Mouse (Mus musculus): Measurements from ENCODE around the gene Zic2. TPM values are rescaled to one million over a fixed set of nuclear protein-coding genes. Genes with fewer than 3 reads are reported as not detected.

The Zic2 gene
- polyA plus RNA-seq, 1 experiment from 2014 or later = 2.8 TPM

DNA sequence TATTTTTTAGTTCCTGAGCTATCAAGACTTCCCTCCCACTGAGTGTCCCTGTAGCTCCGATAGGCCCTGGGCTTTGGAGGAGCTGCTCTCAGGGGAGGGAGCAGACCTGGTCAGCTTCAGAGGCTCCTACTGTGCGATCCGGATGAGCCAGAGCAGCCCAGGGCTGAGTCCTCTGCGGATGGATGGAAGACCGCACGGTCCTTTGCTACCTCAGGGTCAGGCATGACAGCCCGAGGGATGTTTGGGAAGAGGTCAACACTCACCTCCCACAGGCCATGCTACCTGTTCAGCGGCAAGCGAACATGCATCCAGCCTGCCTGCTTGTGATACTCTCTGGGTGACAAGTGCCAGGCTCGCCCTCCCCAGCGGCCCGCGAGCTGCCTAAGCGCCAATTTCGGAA lies 5.9 kb downstream of the Zic2 start:
- ATAC-seq (ENCODE audit: low FRiP score, low read depth) = no peak
- no peaks in the 10 kb centered on the region for H3K9me3 ChIP-seq
- H3K4me1 ChIP-seq = peaks cover 45% of the 10 kb centered on the region
- H3K4me2 ChIP-seq (replicated peaks) = peak overlapping the region; percentile 48
- no peaks in the 10 kb centered on the region for H3K36me3 ChIP-seq
- H3K9ac ChIP-seq = 0 out of 2 replicates have a peak overlapping the region, but pooled peaks have one; percentile 43
- H3K4me3 ChIP-seq = 0 out of 2 replicates have a peak overlapping the region, but pooled peaks have one; percentile 7
- H3K27ac ChIP-seq = no peak overlapping the region
- 12% methylated on average over 15 of the region's 15 CpGs for WGBS
- H3K27me3 ChIP-seq = peaks cover 78% of the 10 kb centered on the region

DNA sequence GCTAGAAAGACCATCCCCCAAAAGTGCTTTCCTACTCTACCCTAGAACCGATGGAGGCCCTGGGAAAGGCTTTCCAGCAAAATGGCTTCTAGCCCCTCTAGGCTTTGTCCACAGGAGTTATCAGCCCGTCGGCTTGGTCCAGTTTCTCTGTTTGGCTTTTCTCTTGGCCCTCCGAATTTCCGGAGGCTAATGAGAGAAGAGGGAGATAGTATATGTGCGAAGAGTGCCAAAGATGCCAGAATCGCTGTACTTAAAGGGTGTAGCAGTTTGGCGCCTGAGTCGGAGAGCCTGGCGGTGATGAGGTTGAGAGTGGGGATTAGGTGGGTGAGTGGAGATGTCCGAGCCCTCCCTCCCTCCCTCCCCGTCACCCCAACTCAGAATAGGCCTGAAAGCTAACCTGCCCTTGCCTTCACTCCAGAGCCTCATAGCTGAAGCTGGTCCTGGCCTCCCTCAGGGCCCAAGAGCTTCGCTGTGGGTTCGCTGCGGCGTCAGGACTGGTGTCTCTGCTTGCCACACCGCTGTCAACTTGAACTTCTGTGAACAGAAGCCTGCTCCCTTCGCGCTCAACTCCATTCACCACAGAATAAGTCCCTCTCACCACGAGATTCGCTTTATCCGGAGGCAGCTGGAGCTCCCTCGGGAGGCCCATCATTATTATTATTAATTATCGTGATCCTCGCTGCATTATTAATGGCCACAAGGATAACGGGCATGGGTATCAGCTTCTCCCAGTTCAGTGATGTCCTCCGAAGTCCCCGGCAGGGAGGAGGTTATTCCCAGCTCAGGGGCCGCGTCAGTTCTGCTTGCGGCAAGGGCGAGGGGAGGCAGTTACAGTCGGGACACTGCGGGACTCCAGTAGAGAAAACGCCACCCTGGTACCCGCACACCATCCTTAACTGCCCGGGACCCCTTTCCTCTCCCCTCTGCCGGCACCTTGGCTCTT lies 7.1 kb downstream of the Zic2 start:
- H3K9ac ChIP-seq = peak overlapping the region; percentile 43
- peak overlapping the region; percentile 49 for H3K4me2 ChIP-seq (replicated peaks)
- peaks cover 80% of the 10 kb centered on the region for H3K27me3 ChIP-seq
- H3K4me1 ChIP-seq = peaks cover 42% of the 10 kb centered on the region
- H3K4me3 ChIP-seq = peak overlapping the region; percentile 19
- no peak overlapping the region for H3K27ac ChIP-seq
- H3K36me3 ChIP-seq = no peaks in the 10 kb centered on the region
- ATAC-seq (ENCODE audit: low FRiP score, low read depth) = no peak
- no peaks in the 10 kb centered on the region for H3K9me3 ChIP-seq
- 5% methylated on average over 38 of the region's 38 CpGs for WGBS

DNA sequence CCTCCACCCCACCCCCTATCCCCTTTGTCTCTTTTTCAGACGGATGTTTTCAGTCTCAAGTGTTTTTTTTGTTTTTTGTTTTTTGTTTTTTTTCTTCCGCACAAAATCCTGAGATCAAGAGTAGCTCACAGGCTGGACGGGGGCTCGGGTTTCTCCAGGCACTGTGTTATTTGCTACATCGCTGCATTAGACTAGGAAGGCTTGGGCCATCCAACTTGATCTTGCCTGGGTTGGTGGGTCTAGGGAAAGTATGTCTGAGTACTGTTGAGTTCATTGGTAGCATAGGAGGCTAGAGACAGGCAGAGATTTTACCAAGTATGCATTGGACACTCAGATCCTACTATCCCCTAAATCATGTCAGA lies 7.8 kb downstream of the Zic2 start:
- H3K4me3 ChIP-seq = 0 out of 2 replicates have a peak overlapping the region, but pooled peaks have one; percentile 19
- peaks cover 42% of the 10 kb centered on the region for H3K4me1 ChIP-seq
- WGBS = 3% methylated on average over 5 of the region's 5 CpGs
- H3K27ac ChIP-seq = no peak overlapping the region
- H3K4me2 ChIP-seq (replicated peaks) = peak overlapping the region; percentile 49
- ATAC-seq (ENCODE audit: low FRiP score, low read depth) = no peak
- H3K27me3 ChIP-seq = peaks cover 76% of the 10 kb centered on the region
- H3K36me3 ChIP-seq = no peaks in the 10 kb centered on the region
- 0 out of 2 replicates have a peak overlapping the region, but pooled peaks have one; percentile 43 for H3K9ac ChIP-seq
- H3K9me3 ChIP-seq = no peaks in the 10 kb centered on the region

DNA sequence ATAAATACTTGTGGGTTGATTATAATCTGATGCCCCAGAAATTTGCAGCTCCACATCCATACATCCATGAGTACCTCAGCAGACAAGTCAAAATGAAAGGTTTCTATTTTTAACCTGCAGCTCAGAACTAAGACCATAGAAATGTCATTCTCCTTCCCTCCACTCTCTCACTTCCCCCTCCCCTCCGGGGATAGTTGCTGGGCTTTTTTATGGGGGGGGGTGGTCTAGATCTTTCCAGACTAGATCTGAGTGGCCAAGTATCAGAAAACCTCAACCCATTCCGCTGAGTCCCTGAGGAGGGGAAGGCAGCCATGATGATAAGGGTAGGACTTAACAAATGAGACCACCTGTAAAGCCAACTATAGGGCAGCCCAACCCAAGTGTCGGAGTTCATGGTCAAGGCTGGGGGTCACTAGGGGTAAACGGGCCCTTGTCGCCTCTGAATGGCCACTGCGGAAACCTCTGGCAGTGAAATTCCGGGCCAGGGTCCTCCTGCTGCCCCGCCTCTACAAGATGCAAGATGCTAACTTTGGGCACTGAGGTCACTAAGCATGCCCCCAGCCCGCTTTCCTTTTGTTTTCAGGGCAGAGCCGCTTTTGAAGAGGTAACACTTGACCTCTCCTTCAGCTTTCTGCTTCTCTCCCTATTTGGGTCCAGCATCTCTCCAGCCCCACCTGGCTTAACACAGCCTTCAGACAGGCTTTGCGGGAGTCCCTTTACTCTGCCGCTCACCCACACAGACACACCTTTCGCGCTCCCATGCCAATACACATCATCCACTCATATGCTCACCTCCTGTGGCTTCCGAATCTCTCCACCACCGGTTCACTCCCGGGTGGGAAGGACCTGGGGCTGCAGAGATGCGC lies 8.6 kb downstream of the Zic2 start:
- Histone ChIP-seq H3K27ac (no peak overlapping the region), H3K36me3 (no peaks in the 10 kb centered on the region), H3K9ac (no peak overlapping the region), H3K4me3 (no peak overlapping the region), H3K4me1 (peaks cover 36% of the 10 kb centered on the region), H3K9me3 (no peaks in the 10 kb centered on the region), H3K4me2 (replicated peaks) (0 out of 2 replicates have a peak overlapping the region, but pooled peaks have one; percentile 11), H3K27me3 (peaks cover 69% of the 10 kb centered on the region)
- no peak for ATAC-seq (ENCODE audit: low FRiP score, low read depth)
- WGBS = 8% methylated on average over 18 of the region's 18 CpGs

GRCm38 (mm10) chr14:122484458-122484843 lies 9.2 kb downstream of the Zic2 start:
- Histone ChIP-seq H3K4me2 (replicated peaks) (peak overlapping the region; percentile 55), H3K9me3 (no peaks in the 10 kb centered on the region), H3K9ac (no peak overlapping the region), H3K4me1 (peaks cover 33% of the 10 kb centered on the region), H3K36me3 (no peaks in the 10 kb centered on the region), H3K27ac (no peak overlapping the region), H3K4me3 (no peak overlapping the region), H3K27me3 (peaks cover 71% of the 10 kb centered on the region)
- WGBS = 16% methylated on average over 4 of the region's 4 CpGs
- ATAC-seq (ENCODE audit: low FRiP score, low read depth) = no peak

DNA sequence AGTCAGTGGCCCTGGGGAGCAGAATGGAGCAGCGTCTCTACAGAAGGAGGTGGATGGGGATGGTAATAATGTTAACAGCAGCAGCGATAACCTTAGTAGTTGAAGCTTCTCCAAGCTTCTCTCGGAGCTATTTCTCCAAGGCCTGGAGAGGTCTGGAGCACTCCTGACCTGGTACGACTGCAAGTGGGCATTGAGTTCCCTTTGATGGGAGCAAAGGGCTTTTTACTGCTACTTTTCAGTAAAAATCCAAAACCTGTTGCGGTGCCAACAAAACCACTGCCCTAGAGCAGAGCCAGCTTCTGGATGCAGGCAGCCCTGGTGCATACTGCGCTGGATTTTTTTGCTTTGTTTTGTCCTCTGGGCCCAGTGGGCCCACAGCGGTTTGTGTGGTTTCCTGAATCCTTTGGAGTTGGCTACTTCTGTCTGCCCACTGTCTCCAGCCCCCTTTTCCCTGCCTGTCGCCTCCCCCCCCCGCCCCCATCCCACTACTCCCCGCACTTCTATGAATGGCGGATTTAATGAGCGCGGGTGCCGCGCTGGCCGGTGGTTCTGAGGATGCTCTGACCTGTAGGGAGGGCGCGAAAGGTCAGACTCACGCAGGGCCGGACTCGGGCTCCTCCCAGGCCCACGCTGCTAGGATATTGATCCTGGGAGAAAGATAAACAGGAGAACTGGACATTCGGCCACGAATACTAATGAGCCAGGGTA lies 9.8 kb downstream of the Zic2 start:
- H3K9me3 ChIP-seq = no peaks in the 10 kb centered on the region
- WGBS = 2% methylated on average over 24 of the region's 24 CpGs
- H3K9ac ChIP-seq = 0 out of 2 replicates have a peak overlapping the region, but pooled peaks have one; percentile 19
- H3K36me3 ChIP-seq = no peaks in the 10 kb centered on the region
- peaks cover 33% of the 10 kb centered on the region for H3K4me1 ChIP-seq
- peaks cover 77% of the 10 kb centered on the region for H3K27me3 ChIP-seq
- peak overlapping the region; percentile 19; the same call in 1 of the 2 replicates for H3K4me3 ChIP-seq
- ATAC-seq (ENCODE audit: low FRiP score, low read depth) = peak; percentile 25
- H3K4me2 ChIP-seq (replicated peaks) = peak overlapping the region; percentile 55
- no peak overlapping the region for H3K27ac ChIP-seq

- Histone ChIP-seq H3K4me2 (replicated peaks) (peak overlapping the region; percentile 55), H3K27me3 (peaks cover 77% of the 10 kb centered on the region), H3K36me3 (no peaks in the 10 kb centered on the region), H3K4me1 (peaks cover 40% of the 10 kb centered on the region), H3K27ac (no peak overlapping the region), H3K9me3 (no peaks in the 10 kb centered on the region), H3K9ac (no peak overlapping the region), H3K4me3 (peak overlapping the region; percentile 19; the same call in 1 of the 2 replicates)
- WGBS = 2% methylated on average over 12 of the region's 12 CpGs
- ATAC-seq (ENCODE audit: low FRiP score, low read depth) = no peak
These were observed 10.5 kb downstream of the Zic2 start for GRCm38 (mm10) chr14:122485635-122486181.

GRCm38 (mm10) chr14:122486611-122487010 lies 11.4 kb downstream of the Zic2 start:
- H3K27ac ChIP-seq = no peak overlapping the region
- no peak overlapping the region for H3K4me3 ChIP-seq
- no peaks in the 10 kb centered on the region for H3K9me3 ChIP-seq
- H3K4me1 ChIP-seq = peaks cover 37% of the 10 kb centered on the region
- H3K36me3 ChIP-seq = no peaks in the 10 kb centered on the region
- H3K27me3 ChIP-seq = peaks cover 77% of the 10 kb centered on the region
- H3K4me2 ChIP-seq (replicated peaks) = no peak overlapping the region
- ATAC-seq (ENCODE audit: low FRiP score, low read depth) = no peak
- 7% methylated on average over 1 of the region's 1 CpGs for WGBS
- H3K9ac ChIP-seq = no peak overlapping the region

- no peak for ATAC-seq (ENCODE audit: low FRiP score, low read depth)
- Histone ChIP-seq H3K4me2 (replicated peaks) (no peak overlapping the region), H3K27me3 (peaks cover 72% of the 10 kb centered on the region), H3K27ac (no peak overlapping the region), H3K4me3 (no peak overlapping the region), H3K9me3 (no peaks in the 10 kb centered on the region), H3K4me1 (peaks cover 30% of the 10 kb centered on the region), H3K9ac (no peak overlapping the region), H3K36me3 (no peaks in the 10 kb centered on the region)
- 7% methylated on average over 5 of the region's 5 CpGs for WGBS
These were observed 12.1 kb downstream of the Zic2 start for GRCm38 (mm10) chr14:122487366-122487765.

DNA sequence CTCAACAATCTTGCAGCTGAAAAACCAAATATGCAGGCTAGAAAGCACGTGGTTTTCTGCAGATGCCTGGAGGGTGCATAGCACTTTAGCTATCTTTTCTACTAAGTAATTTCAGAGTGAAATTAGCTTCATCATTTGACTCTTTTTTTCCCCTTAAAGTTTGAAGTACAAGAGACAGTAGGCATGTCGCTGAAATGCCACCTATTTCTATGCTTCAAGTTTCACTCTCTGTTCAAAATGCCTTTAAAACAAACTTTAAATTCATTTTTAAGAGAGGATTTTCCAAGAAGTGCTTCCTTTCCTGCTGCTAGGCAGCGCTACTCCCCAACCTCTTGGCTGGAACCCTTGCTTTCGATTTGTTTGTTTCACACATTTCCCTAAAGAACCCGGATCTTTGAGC lies 13.8 kb downstream of the Zic2 start:
- 2% methylated on average over 5 of the region's 5 CpGs for WGBS
- Histone ChIP-seq H3K4me1 (peaks cover 23% of the 10 kb centered on the region), H3K9me3 (no peaks in the 10 kb centered on the region), H3K4me2 (replicated peaks) (peak overlapping the region; percentile 30; the same call in 1 of the 2 replicates), H3K36me3 (no peaks in the 10 kb centered on the region), H3K4me3 (no peak overlapping the region), H3K9ac (no peak overlapping the region), H3K27me3 (peaks cover 66% of the 10 kb centered on the region), H3K27ac (no peak overlapping the region)
- no peak for ATAC-seq (ENCODE audit: low FRiP score, low read depth)

DNA sequence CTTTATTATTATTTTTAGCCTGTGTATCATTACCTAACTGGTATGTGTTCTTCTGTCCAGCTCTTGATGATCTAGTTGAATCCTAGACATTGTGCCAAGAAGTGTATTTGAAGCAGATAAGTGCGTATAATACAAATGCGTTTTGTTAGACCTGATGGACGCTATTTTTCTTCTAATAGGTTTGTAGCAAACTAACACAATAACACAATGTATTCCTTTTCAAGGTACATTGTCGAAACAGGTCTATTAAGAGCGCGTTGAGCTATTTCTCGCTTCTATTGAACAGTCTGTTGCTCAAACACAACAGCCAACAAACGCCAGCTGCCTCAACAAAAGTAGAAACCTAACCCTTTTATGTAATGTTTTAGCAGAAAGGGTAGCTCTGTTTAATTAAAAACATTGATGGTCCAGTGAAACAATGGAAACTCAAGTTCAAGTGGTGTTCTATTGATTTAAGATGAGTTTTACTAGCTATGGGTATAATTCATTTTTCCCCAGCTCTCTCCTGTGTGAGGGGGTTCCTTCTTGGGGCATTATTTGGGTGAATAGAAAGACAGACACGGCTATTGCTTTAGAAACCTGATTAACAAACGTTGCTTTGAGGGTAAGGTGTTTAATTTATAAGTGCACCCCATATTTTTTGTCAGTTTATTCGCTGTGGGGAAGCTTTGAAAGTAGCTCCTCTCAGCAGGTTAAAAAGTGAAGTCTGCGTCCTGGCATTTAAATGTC lies 14.6 kb downstream of the Zic2 start:
- ATAC-seq (ENCODE audit: low FRiP score, low read depth) = no peak
- Histone ChIP-seq H3K36me3 (no peaks in the 10 kb centered on the region), H3K4me3 (peak overlapping the region; percentile 43; the same call in 1 of the 2 replicates), H3K9ac (peak overlapping the region; percentile 55), H3K4me2 (replicated peaks) (peak overlapping the region; percentile 71), H3K27ac (no peak overlapping the region), H3K27me3 (peaks cover 58% of the 10 kb centered on the region), H3K4me1 (peaks cover 19% of the 10 kb centered on the region), H3K9me3 (no peaks in the 10 kb centered on the region)
- 9% methylated on average over 12 of the region's 12 CpGs for WGBS
